Mouse (Mus musculus) megakaryocyte, embryonic 14.5 days (primary cell): Measurements from ENCODE around the gene Prtn3. TPM values are rescaled to one million over a fixed set of nuclear protein-coding genes. Genes with fewer than 3 reads are reported as not detected.
"Not testable (repeated sequence)": the region's sequence is repeated elsewhere in the genome, so short reads cannot be mapped to it uniquely, and the experiment has no call there.

Experiments
- H3K27me3 ChIP-seq: replicated peaks from 2 replicates; pipeline ENCODE3; 2012; ENCODE audit warnings: inconsistent platforms
- H3K36me3 ChIP-seq: replicated peaks from 2 replicates; pipeline ENCODE3; 2012; ENCODE audit warnings: low read length, inconsistent platforms, mixed read lengths
- H3K4me1 ChIP-seq: 2 replicates; pipeline ENCODE4 v1.6.1; 2012; ENCODE audit warnings: inconsistent platforms
- H3K4me3 ChIP-seq: replicated peaks from 2 replicates; pipeline ENCODE3; 2012; ENCODE audit warnings: moderate library complexity, mild to moderate bottlenecking, inconsistent platforms
- H3K9me3 ChIP-seq: 2 replicates; pipeline ENCODE4 v1.6.1; 2012; ENCODE audit warnings: inconsistent platforms
- FLI1 ChIP-seq: IDR thresholded peaks from 2 replicates; pipeline ENCODE4 v1.6.1; 2012; ENCODE audit warnings: low read length, inconsistent platforms, mixed read lengths
- GATA1 ChIP-seq: IDR thresholded peaks from 3 replicates; pipeline ENCODE4 v1.6.1; 2012; ENCODE audit warnings: mixed read lengths, low read length, inconsistent platforms, borderline replicate concordance
- polyA plus RNA-seq: library from polyadenylated mRNA; stranded (reverse); fragments of >175 nt; gene quantifications from 2 replicates; pipeline ENCODE4 v1.2.3, GENCODE M21; 2012; ENCODE audit warnings: low replicate concordance; ENCODE audit not compliant: insufficient read depth

Prtn3 gene
- polyA plus RNA-seq, 1 experiment, result 434 TPM

DNA sequence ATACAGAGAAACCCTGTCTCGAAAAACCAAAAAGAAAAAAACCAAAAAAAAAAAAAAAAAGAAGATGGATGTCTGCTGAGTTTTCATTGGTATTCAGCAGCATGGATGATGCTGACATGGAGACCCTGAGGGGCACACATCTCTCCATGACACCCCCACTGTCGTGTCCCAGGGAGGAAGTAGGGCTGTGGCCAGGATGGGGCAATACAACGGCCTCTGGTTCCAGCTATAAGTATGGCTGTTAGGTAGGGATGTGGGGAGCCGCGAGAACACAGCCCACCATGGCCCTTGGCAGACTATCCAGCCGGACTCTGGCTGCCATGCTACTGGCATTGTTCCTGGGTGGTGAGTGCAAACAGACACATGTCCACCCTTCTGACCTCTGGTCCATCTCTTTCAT is 11.8 kb downstream of the Prtn3 start, which contains the start of gene Elane:
Gene Elane (plus strand): TSS at position 194 of the 400 bp plus-strand sequence.
- TF ChIP-seq GATA1, result no peak
- no peak for TF ChIP-seq FLI1
- H3K27me3 ChIP-seq, result peaks cover 11% of the 10 kb centered on the region
- H3K36me3 ChIP-seq, result no peaks in the 10 kb centered on the region
- peak within 1 kb of the TSS; percentile 71 for H3K4me3 ChIP-seq
- peaks cover 66% of the 10 kb centered on the region for H3K4me1 ChIP-seq
- H3K9me3 ChIP-seq, result no peaks in the 10 kb centered on the region

DNA sequence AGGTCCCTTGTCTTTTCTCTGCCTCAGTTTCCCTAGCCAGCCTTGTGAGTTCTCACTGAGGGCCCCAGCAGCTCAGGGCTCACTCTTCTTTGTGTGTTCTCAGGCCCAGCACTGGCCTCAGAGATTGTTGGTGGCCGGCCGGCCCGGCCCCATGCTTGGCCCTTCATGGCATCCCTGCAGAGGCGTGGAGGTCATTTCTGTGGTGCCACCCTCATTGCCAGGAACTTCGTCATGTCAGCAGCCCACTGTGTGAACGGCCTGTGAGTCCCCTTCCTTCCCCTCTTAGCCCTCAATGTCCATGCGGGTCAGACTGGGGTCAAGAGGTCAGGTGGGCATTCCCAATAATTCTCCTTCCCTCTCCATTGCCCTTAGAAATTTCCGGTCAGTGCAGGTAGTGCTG is 12.3 kb downstream of the Prtn3 start:
- Histone ChIP-seq H3K27me3 (peaks cover 13% of the 10 kb centered on the region), H3K4me3 (no peak overlapping the region), H3K4me1 (peaks cover 61% of the 10 kb centered on the region), H3K9me3 (no peaks in the 10 kb centered on the region), H3K36me3 (no peaks in the 10 kb centered on the region)
- TF ChIP-seq GATA1, result no peak
- no peak for TF ChIP-seq FLI1

DNA sequence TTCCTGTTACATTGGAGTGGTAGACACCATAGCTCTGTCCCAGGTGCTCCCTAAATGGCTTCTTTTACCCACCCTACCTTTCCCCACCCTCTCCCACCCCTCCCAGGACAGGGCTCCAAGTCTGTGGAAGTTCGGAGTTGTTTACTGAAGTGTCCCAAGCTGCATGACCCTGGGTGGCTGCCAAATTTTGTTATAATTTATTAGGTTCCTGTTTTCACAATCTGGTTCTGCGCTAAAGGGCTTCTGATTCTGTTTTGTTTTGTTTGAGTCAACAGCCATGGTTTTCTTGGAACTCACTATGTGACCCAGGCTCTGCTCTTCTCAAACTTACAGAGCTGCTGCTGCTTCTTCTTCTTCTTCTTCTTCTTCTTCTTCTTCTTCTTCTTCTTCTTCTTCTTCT is 15.1 kb downstream of the Prtn3 start:
- Histone ChIP-seq H3K4me3 (no peak overlapping the region), H3K9me3 (no peaks in the 10 kb centered on the region), H3K27me3 (peaks cover 13% of the 10 kb centered on the region), H3K36me3 (peaks cover 10% of the 10 kb centered on the region), H3K4me1 (peaks cover 52% of the 10 kb centered on the region)
- TF ChIP-seq FLI1, result no peak
- TF ChIP-seq GATA1, result no peak

DNA sequence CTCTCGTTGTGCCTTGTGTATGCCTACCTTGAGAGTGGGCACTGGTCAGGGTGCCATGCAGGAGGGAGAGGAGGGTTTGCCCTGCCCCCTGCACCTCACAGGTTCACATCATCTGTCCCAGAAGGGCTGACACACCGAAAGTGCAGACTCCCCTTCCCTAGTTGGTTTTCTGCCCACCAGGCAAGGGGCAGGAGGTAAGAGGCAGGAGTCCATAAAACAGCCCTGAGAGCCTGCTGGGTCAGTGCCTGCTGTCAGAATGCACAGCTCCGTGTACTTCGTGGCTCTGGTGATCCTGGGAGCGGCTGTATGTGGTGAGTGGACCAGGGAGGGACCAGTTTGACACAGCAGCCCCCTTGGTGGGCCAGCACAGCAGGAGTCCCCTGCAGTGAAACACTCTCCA is 16.4 kb downstream of the Prtn3 start, which contains the start of gene Cfd:
Gene Cfd (plus strand): TSS at position 184 of the 400 bp plus-strand sequence.
- Histone ChIP-seq H3K9me3 (no peaks in the 10 kb centered on the region), H3K27me3 (peaks cover 13% of the 10 kb centered on the region), H3K4me3 (peak within 1 kb of the TSS; percentile 39), H3K36me3 (peaks cover 22% of the 10 kb centered on the region), H3K4me1 (peaks cover 49% of the 10 kb centered on the region)
- no peak for TF ChIP-seq GATA1
- no peak for TF ChIP-seq FLI1

DNA sequence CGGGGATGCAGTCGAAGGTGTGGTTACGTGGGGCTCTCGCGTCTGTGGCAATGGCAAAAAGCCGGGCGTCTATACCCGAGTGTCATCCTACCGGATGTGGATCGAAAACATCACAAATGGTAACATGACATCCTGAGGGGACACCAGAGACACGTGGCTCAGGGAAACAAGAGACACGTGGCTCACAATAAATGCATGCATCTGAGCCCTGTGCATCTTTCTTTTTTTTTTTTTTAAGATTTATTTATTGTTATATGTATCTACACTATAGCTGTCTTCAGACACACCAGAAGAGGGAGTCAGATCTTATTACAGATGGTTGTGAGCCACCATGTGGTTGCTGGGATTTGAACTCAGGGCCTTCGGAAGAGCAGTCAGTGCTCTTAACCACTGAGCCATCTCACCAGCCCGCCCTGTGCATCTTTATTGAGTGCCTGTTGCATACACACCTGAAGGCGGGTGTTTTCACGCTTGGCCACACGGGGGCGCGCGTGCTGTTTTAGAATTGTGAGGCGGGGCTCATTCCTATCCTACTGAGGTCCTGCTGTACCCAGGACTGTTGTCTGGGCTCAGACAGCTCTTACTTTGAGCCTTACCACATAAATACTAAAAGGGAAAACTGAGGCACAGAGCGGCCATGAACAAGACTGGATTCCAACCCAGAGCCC is 18.3 kb downstream of the Prtn3 start:
- peaks cover 12% of the 10 kb centered on the region for H3K27me3 ChIP-seq
- H3K4me1 ChIP-seq, result peaks cover 53% of the 10 kb centered on the region
- H3K9me3 ChIP-seq, H3K4me3 ChIP-seq: not testable (repeated sequence)
- peaks cover 41% of the 10 kb centered on the region for H3K36me3 ChIP-seq

DNA sequence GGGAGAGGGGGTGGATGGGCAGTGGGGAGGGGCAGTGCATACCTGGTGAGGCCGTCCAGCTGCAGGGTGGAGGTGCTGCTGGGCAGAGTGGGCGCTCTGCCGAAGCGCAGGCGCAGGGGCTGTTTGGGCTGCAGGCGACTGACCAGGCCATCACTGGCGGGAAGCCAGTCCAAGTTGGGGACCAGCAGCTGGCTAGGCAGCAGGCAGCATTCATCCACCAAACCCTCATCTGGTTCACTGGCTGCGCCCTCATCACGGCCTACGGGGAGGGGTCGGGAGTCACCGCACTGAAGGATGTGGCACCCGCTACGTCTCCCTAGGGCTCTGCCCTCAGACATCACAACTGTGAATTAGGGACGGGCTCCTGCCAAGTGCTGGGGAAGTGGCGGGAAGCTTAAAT is 22.0 kb downstream of the Prtn3 start:
- no peak for TF ChIP-seq GATA1
- Histone ChIP-seq H3K36me3 (peaks cover 74% of the 10 kb centered on the region), H3K4me1 (peaks cover 78% of the 10 kb centered on the region), H3K4me3 (no peak overlapping the region), H3K27me3 (peaks cover 1% of the 10 kb centered on the region), H3K9me3 (no peaks in the 10 kb centered on the region)

DNA sequence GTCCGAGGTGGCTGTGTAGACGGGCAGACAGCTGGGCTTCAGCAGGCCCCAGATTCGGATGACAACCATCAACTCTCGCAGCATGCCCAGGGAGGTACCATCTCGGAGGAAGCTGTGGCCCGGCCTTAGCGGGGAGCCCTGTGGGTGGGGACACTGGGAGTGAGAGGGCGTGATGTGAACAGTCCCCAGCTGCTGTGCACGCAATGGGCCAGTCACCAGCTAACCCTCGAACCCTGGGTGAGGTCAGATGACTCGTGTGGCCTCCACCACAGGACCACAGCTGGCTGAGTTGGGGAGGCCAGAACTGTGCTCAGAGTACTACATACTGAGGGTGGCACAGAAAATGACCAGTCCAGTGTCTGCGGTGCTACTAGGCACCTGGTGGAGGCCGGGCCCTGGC is 22.5 kb downstream of the Prtn3 start:
- H3K4me1 ChIP-seq, result peaks cover 81% of the 10 kb centered on the region
- peak overlapping the region; percentile 35 for H3K4me3 ChIP-seq
- H3K36me3 ChIP-seq, result peaks cover 79% of the 10 kb centered on the region
- TF ChIP-seq FLI1 (no peak), GATA1 (no peak)
- no peaks in the 10 kb centered on the region for H3K9me3 ChIP-seq
- H3K27me3 ChIP-seq, result no peaks in the 10 kb centered on the region

DNA sequence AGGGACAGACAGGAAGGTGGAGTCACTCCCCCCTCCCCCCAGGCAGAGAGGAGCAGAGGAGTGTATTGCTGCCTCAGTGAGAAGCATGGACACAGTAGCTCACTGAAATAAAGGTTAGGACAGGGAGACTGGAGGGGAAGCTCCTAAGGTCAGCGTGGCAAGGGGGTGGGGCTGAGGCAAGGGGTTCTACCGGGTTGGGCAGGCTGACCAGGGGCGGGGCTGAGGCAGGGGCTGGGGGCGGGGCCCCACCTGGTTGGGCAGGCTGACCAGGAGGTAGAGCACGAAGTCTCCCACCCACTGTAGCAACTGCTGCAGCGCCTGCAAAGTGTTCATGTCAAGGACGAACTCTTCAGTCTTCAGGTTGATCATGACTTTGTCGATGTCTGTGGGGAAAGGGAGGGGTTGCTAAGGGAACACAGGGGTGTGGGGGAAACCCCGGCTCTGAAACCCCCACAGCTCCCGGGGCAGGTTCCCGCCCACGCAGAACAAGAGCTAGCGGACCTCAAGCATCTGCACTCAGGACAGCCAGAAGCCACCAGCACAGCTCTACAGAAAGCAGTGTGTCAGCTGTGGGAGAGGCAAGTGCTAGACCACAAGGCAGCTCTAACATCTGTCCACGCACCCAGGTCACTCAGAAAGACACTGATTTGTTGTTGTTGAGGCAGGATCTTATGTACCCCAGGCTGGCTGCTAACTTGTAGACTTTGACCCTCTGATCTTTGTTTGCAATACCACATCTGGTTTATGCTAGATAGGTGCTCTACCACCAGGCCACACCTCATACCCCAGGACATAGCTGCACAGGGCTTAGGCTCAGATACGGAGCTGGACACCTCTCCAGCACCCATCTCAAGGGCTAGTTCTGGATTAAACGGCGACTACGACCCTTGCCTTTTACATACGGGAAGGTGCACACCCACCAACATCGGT is 23.3 kb downstream of the Prtn3 start:
- peaks cover 79% of the 10 kb centered on the region for H3K4me1 ChIP-seq

DNA sequence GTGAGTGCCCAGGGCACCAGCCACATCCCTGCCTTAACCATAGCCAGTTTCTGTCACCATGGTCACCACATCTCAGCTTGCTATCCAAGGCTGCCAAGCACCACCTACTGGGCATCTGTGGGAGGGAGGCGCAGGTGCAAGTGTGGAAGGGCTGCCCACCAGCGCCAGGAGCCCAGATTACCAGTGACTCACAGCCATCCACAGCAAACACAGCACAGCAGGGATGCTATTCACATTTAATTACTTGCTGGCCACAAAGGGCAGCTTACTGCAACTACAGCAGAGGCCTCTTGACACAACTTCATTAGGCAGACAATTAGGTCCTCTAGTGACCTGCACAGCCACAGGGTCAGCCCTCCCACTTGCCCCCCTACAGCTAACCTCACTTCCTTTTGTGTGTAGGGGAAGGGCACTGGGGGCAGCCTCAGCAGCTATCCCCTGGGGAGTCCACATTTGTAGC is 26.7 kb downstream of the Prtn3 start:
- H3K36me3 ChIP-seq, result peaks cover 88% of the 10 kb centered on the region
- no peaks in the 10 kb centered on the region; the same call in 1 of the 2 replicates for H3K9me3 ChIP-seq
- TF ChIP-seq FLI1 (no peak), GATA1 (no peak)
- peaks cover 57% of the 10 kb centered on the region for H3K4me1 ChIP-seq
- H3K27me3 ChIP-seq, result no peaks in the 10 kb centered on the region
- H3K4me3 ChIP-seq, result no peak overlapping the region

More for the DNA sequence above, 23.3 kb downstream of the Prtn3 start:
- H3K9me3 ChIP-seq, result no peaks in the 10 kb centered on the region
- no peak overlapping the region for H3K4me3 ChIP-seq
- TF ChIP-seq FLI1 (no peak), GATA1 (no peak)
- peaks cover 86% of the 10 kb centered on the region for H3K36me3 ChIP-seq
- H3K27me3 ChIP-seq, result no peaks in the 10 kb centered on the region

DNA sequence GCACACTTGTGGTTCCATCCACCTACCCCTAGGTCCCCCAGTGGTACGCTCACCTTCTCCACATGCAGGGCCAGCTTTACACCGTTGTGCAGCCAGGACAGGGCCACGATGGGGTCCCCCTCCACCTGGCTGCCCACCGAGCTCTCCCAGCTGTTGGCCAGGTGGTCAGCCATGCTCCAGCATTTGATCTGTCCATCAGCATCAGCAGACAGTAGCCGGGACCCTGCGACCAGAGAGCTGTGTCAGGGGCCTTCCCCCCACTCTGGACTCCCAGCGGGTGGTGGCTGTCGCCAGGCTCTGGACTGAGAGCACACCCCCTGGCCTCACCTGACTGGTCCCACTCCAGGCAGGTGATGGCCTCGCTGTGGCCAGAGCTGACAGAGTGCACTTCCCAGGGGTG is 32.4 kb downstream of the Prtn3 start:
- H3K4me3 ChIP-seq, result no peak overlapping the region
- H3K36me3 ChIP-seq, result peaks cover 76% of the 10 kb centered on the region
- peaks cover 47% of the 10 kb centered on the region for H3K4me1 ChIP-seq
- H3K27me3 ChIP-seq, result no peaks in the 10 kb centered on the region
- no peak for TF ChIP-seq GATA1
- no peak for TF ChIP-seq FLI1
- H3K9me3 ChIP-seq, result no peaks in the 10 kb centered on the region; the same call in 1 of the 2 replicates
